Mouse (Mus musculus) heart, embryonic 11.5 days (tissue): ENCODE measurements around the gene Slc28a3. TPM values are rescaled to one million over a fixed set of nuclear protein-coding genes. Genes with fewer than 3 reads are reported as not detected.
A peak's percentile ranks its signal among the peaks of the same experiment; 100 is the strongest.

Experiments
- ATAC-seq: fragments of 200-750 bp; cut with Nextera tagmentation; replicated peaks from 2 replicates; pipeline ENCODE4 v1.8.0; 2017; ENCODE audit warnings: moderate library complexity; ENCODE audit not compliant: insufficient number of reproducible peaks, low FRiP score, low TSS enrichment
- H3K27ac ChIP-seq: fragments of 300-500 bp; sonication (generic); 2 replicates; pipeline ENCODE4 v1.5.1; 2014; ENCODE audit warnings: mild to moderate bottlenecking, low read depth, low read length
- H3K27me3 ChIP-seq: fragments of 300-500 bp; sonication (generic); 2 replicates; pipeline ENCODE4 v1.6.1; 2014; ENCODE audit warnings: mild to moderate bottlenecking, low read length, mixed read lengths; ENCODE audit not compliant: control insufficient read depth, insufficient read depth
- H3K36me3 ChIP-seq: fragments of 300-500 bp; sonication (generic); 2 replicates; pipeline ENCODE4 v1.6.1; 2014; ENCODE audit warnings: mild to moderate bottlenecking, low read length, moderate library complexity, mixed read lengths; ENCODE audit not compliant: control insufficient read depth, insufficient read depth
- H3K4me1 ChIP-seq: fragments of 300-500 bp; sonication (generic); 2 replicates; pipeline ENCODE4 v1.6.1; 2014; ENCODE audit warnings: low read length; ENCODE audit not compliant: control insufficient read depth, insufficient read depth
- H3K4me2 ChIP-seq: fragments of 300-500 bp; sonication (generic); 2 replicates; pipeline ENCODE4 v1.6.1; 2014; ENCODE audit warnings: mild to moderate bottlenecking, moderate library complexity
- H3K4me3 ChIP-seq: fragments of 300-500 bp; sonication (generic); 2 replicates; pipeline ENCODE4 v1.5.1; 2014; ENCODE audit warnings: low read depth, low read length
- H3K9ac ChIP-seq: fragments of 300-500 bp; sonication (generic); 2 replicates; pipeline ENCODE4 v1.6.1; 2014; ENCODE audit warnings: mild to moderate bottlenecking, low read depth, low read length, moderate library complexity
- H3K9me3 ChIP-seq: fragments of 300-500 bp; sonication (generic); replicated peaks from 2 replicates; pipeline ENCODE4 v1.6.1; 2016; ENCODE audit warnings: low read length; ENCODE audit not compliant: control insufficient read depth
- WGBS: fragments of 180-500 bp; shearing (Covaris S2); extraction: QIAGEN DNeasy Blood & Tissue Kit; methylation state at CpG from one replicate; pipeline ENCODE4 v1.1.7; 2014; ENCODE audit not compliant: insufficient replicate concordance; 5-methylcytosine and 5-hydroxymethylcytosine counted together
- polyA plus RNA-seq: library from polyadenylated mRNA; unstranded; fragments of >200 nt; fragmentation: Nextera tagmentation; extraction: Ambion mirVana; gene quantifications from 2 replicates; pipeline ENCODE4 v1.2.1, GENCODE M21; 2014

The Slc28a3 gene
- polyA plus RNA-seq, 1 experiment from 2014 or later, result not detected

DNA sequence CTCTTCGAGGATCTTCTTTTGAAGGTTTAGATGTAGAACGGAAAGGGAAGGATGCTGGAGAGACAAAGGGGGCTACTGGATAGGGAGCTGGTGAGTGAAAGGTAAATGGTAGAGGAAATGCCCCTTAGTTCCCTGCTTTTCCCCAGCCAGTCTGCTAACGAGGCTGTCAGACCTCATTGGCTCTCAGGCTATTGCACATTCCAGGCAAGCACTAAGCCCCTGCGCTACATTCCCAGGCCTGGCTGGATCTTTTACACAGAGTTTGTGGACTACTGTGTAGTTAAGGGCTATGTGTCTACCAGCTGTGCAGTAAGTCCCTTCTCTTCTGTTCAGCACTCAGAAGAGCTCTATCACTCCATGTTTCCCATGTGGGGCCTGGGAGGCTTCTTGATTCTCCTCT is 72.3 kb downstream of the Slc28a3 start:
- ATAC-seq, result no peak
- 34% methylated on average over 4 of the region's 4 CpGs for WGBS

GRCm38 (mm10) chr13:58537916-58538233 is 72.8 kb downstream of the Slc28a3 start:
- peak; percentile 86 for ATAC-seq
- peaks cover 6% of the 10 kb centered on the region; the same call in 1 of the 2 replicates for H3K4me1 ChIP-seq
- 20% methylated on average over 6 of the region's 6 CpGs for WGBS
- peak overlapping the region; percentile 73 for H3K27ac ChIP-seq
- no peaks in the 10 kb centered on the region for H3K27me3 ChIP-seq
- H3K9ac ChIP-seq, result no peak overlapping the region
- peak overlapping the region; percentile 24; the same call in 1 of the 2 replicates for H3K4me2 ChIP-seq
- H3K4me3 ChIP-seq, result no peak overlapping the region
- H3K36me3 ChIP-seq, result no peaks in the 10 kb centered on the region
- H3K9me3 ChIP-seq, result no peaks in the 10 kb centered on the region

More for the DNA sequence above, 72.3 kb downstream of the Slc28a3 start:
- Histone ChIP-seq H3K27ac (peak overlapping the region; percentile 73; the same call in 1 of the 2 replicates), H3K9me3 (no peaks in the 10 kb centered on the region), H3K4me3 (no peak overlapping the region), H3K36me3 (no peaks in the 10 kb centered on the region), H3K4me2 (no peak overlapping the region), H3K27me3 (no peaks in the 10 kb centered on the region), H3K4me1 (peaks cover 8% of the 10 kb centered on the region; the same call in 1 of the 2 replicates), H3K9ac (no peak overlapping the region)

DNA sequence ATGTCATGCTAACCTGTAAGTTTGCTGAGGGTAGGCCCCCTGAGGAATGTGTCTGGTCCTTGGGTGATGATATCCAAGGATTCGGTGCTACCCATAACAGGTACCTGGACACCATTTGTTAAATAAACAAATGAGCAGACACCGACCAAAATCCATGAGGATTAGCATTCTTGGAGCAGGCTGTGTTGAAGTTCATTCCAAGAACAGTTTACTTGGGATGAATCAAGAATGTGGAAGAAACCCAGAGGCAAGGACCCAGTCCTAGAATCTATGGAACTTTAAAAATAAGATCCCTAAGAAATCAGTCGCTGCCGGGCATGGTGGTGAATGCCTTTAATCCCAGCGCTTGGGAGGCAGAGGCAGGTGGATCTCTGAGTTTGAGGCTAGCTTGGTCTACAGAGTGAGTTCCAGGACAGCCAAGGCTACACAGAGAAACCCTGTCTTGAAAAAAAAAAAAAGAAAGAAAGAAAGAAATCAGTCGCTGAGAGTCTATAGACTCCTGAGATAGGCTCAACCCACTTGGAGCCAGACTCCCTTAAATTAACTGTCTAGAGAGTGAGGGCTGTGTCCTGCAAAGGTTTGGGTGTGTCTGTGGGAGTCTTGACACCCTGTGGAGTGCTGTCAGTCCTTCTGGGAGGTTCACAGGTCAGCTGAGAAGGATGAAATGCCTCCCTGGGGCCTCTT is 73.3 kb downstream of the Slc28a3 start:
- Histone ChIP-seq H3K4me3 (no peak overlapping the region), H3K4me2 (peak overlapping the region; percentile 24; the same call in 1 of the 2 replicates), H3K4me1 (peaks cover 6% of the 10 kb centered on the region; the same call in 1 of the 2 replicates), H3K36me3 (no peaks in the 10 kb centered on the region), H3K9me3 (no peaks in the 10 kb centered on the region), H3K27me3 (no peaks in the 10 kb centered on the region), H3K27ac (peak overlapping the region; percentile 73), H3K9ac (no peak overlapping the region)
- WGBS, result 82% methylated on average over 6 of the region's 6 CpGs
- no peak for ATAC-seq

DNA sequence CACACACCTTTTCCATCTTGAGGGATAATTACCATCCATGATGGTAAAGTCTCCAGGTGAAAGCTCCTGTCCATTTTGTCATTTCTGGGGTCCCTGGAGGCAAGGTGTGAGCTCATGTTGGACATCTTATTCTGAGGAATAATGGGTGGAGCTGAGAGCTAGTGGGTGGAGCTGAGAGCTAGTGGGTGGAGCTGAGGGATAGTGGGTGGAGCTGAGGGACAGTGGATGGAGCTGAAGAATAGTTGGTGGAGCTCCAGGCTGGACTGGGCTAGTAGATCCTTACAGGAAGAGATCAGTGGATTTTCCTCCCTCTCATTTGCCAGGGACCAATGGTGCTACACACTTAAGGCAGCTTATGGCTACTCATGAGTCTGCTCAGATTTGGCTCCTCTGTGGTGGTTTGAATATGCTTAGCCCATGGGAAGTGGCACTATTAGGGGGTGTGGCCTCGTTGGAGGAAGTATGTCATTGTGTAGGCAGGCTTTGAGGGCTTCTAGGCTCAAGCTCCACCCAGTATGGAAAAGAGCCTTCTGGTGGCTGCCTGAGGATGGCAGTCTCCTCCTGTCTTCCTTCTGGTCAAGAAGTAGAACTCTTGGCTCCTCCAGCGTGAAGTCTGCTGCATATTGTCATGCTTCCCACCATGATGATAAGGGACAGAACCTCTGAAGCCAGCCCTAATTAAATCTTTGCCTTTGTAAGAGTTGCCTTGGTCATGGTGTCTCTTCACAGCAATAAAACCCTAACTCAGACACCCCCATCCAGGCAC is 74.0 kb downstream of the Slc28a3 start:
- Histone ChIP-seq H3K36me3 (no peaks in the 10 kb centered on the region), H3K9me3 (no peaks in the 10 kb centered on the region), H3K9ac (no peak overlapping the region), H3K4me2 (no peak overlapping the region), H3K4me1 (peaks cover 6% of the 10 kb centered on the region; the same call in 1 of the 2 replicates), H3K27me3 (no peaks in the 10 kb centered on the region), H3K4me3 (no peak overlapping the region), H3K27ac (no peak overlapping the region)
- ATAC-seq, result no peak
- 75% methylated on average over 2 of the region's 2 CpGs for WGBS

DNA sequence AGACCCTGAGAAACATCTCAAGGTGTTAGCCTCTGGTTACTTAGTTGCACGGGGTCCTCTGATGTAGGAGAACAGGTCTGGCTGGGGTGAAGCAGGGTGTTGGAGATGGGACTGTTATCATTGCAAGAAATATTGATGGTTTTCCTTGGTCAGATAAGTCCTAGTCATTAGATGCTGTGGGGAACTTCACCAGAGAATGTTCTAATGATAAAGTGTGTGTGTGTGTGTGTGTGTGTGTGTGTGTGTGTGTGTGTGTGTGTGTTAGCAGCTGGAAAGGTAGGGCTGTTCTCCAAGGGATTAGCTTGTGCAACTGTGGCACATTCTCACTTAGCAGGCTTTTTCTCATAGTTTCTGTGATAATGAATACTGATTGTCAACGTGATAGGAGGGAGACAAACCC is 75.4 kb downstream of the Slc28a3 start:
- Histone ChIP-seq H3K9me3 (no peaks in the 10 kb centered on the region), H3K27ac (no peak overlapping the region), H3K4me1 (peaks cover 6% of the 10 kb centered on the region; the same call in 1 of the 2 replicates), H3K27me3 (no peaks in the 10 kb centered on the region), H3K9ac (no peak overlapping the region), H3K4me3 (no peak overlapping the region), H3K4me2 (no peak overlapping the region), H3K36me3 (no peaks in the 10 kb centered on the region)
- 69% methylated on average over 2 of the region's 2 CpGs for WGBS
- ATAC-seq, result no peak

GRCm38 (mm10) chr13:58534861-58535260 is 75.8 kb downstream of the Slc28a3 start:
- Histone ChIP-seq H3K4me2 (no peak overlapping the region), H3K9ac (no peak overlapping the region), H3K27me3 (no peaks in the 10 kb centered on the region), H3K9me3 (no peaks in the 10 kb centered on the region), H3K4me3 (no peak overlapping the region), H3K4me1 (peaks cover 6% of the 10 kb centered on the region; the same call in 1 of the 2 replicates), H3K27ac (no peak overlapping the region), H3K36me3 (no peaks in the 10 kb centered on the region)
- no peak for ATAC-seq
- 54% methylated on average over 3 of the region's 3 CpGs for WGBS

- Histone ChIP-seq H3K36me3 (no peaks in the 10 kb centered on the region), H3K9me3 (no peaks in the 10 kb centered on the region), H3K4me1 (peaks cover 6% of the 10 kb centered on the region; the same call in 1 of the 2 replicates), H3K4me3 (no peak overlapping the region), H3K27me3 (no peaks in the 10 kb centered on the region), H3K9ac (no peak overlapping the region), H3K27ac (no peak overlapping the region), H3K4me2 (no peak overlapping the region)
- 64% methylated on average over 7 of the region's 7 CpGs for WGBS
- ATAC-seq, result no peak
Observed at GRCm38 (mm10) chr13:58534216-58534841, 76.3 kb downstream of the Slc28a3 start.

- no peak overlapping the region for H3K27ac ChIP-seq
- no peaks in the 10 kb centered on the region for H3K9me3 ChIP-seq
- no peak overlapping the region for H3K4me2 ChIP-seq
- H3K4me1 ChIP-seq, result peaks cover 22% of the 10 kb centered on the region
- no peak for ATAC-seq
- H3K36me3 ChIP-seq, result no peaks in the 10 kb centered on the region
- no peak overlapping the region for H3K9ac ChIP-seq
- no peak overlapping the region for H3K4me3 ChIP-seq
- H3K27me3 ChIP-seq, result 0 out of 2 replicates have a peak, but pooled peaks cover 4% of the 10 kb centered on the region
- 80% methylated on average over 3 of the region's 3 CpGs for WGBS
Observed at GRCm38 (mm10) chr13:58524581-58524980, 86.1 kb downstream of the Slc28a3 start.
